Mouse (Mus musculus) spleen, embryonic (tissue): Measurements from ENCODE around the gene A3galt2.

ENCODE experiments used
- CTCF ChIA-PET: fragments of 350-600 bp; sonication (Branson Sonifier 250); formaldehyde crosslinking; loops from one replicate; lab custom pipeline; 2022; lab: Charles Lee

A3galt2 gene

GRCm38 (mm10) chr4:128727019-128727720 lies 28.0 kb upstream of the A3galt2 start:
- CTCF ChIA-PET = interaction anchor here (1.2 kb wide), 1 partner anchor 9 kb away, joined by 3 read pairs; no protein-coding TSS in a partner anchor

GRCm38 (mm10) chr4:128727721-128728430 lies 27.3 kb upstream of the A3galt2 start:
- CTCF ChIA-PET = interaction anchor here (0.6 to 1.2 kb wide), 2 partner anchors 8 to 11 kb away, joined by 3 read pairs; no protein-coding TSS in a partner anchor

GRCm38 (mm10) chr4:128728431-128728851 lies 26.7 kb upstream of the A3galt2 start:
- CTCF ChIA-PET = interaction anchor here (0.6 kb wide), 1 partner anchor 10 kb away, joined by 3 read pairs; no protein-coding TSS in a partner anchor

GRCm38 (mm10) chr4:128729033-128729708 lies 26.0 kb upstream of the A3galt2 start:
- CTCF ChIA-PET = no interaction called here

GRCm38 (mm10) chr4:128729709-128730037 lies 25.5 kb upstream of the A3galt2 start:
- CTCF ChIA-PET = no interaction called here

GRCm38 (mm10) chr4:128730271-128730670 lies 24.9 kb upstream of the A3galt2 start:
- CTCF ChIA-PET = no interaction called here

GRCm38 (mm10) chr4:128732794-128733193 lies 22.4 kb upstream of the A3galt2 start:
- CTCF ChIA-PET = no interaction called here

- CTCF ChIA-PET = interaction anchor here (0.6 kb wide), 1 partner anchor 71 kb away, joined by 10 read pairs; no protein-coding TSS in a partner anchor
Measured at GRCm38 (mm10) chr4:128733496-128733895, 21.7 kb upstream of the A3galt2 start.

GRCm38 (mm10) chr4:128734217-128734616 lies 20.9 kb upstream of the A3galt2 start:
- CTCF ChIA-PET = interaction anchor here (0.5 kb wide), 1 partner anchor 343 kb away, joined by 4 read pairs; no protein-coding TSS in a partner anchor

GRCm38 (mm10) chr4:128734721-128735671 lies 20.2 kb upstream of the A3galt2 start:
- CTCF ChIA-PET = interaction anchor here (0.5 to 1.3 kb wide), 3 partner anchors 8 to 342 kb away, joined by 3 to 4 read pairs (median 3); no protein-coding TSS in a partner anchor

GRCm38 (mm10) chr4:128737137-128737589 lies 18.0 kb upstream of the A3galt2 start:
- CTCF ChIA-PET = no interaction called here

GRCm38 (mm10) chr4:128737825-128738610 lies 17.1 kb upstream of the A3galt2 start:
- CTCF ChIA-PET = interaction anchor here (0.9 kb wide), 1 partner anchor 10 kb away, joined by 3 read pairs; no protein-coding TSS in a partner anchor

- CTCF ChIA-PET = interaction anchor here (1.3 kb wide), 1 partner anchor 29 kb away, joined by 4 read pairs; no protein-coding TSS in a partner anchor
Measured at GRCm38 (mm10) chr4:128740878-128741277, 14.3 kb upstream of the A3galt2 start.

- CTCF ChIA-PET = interaction anchor here (1.3 kb wide), 1 partner anchor 30 kb away, joined by 4 read pairs; no protein-coding TSS in a partner anchor
Measured at GRCm38 (mm10) chr4:128741906-128742305, 13.3 kb upstream of the A3galt2 start.

- CTCF ChIA-PET = interaction anchor here (0.8 to 1.3 kb wide), 2 partner anchors 13 to 31 kb away, joined by 4 to 8 read pairs; partner anchors contain the start of gene A3galt2
Measured at GRCm38 (mm10) chr4:128742379-128742970, 12.7 kb upstream of the A3galt2 start.

- CTCF ChIA-PET = interaction anchor here (0.8 kb wide), 1 partner anchor 12 kb away, joined by 8 read pairs; the partner anchor contains the start of gene A3galt2
Measured at GRCm38 (mm10) chr4:128743031-128743626, 12.0 kb upstream of the A3galt2 start.

- CTCF ChIA-PET = interaction anchor here (0.6 kb wide), 1 partner anchor 10 kb away, joined by 4 read pairs; the partner anchor contains the start of gene A3galt2
Measured at GRCm38 (mm10) chr4:128745160-128745559, 10.0 kb upstream of the A3galt2 start.

GRCm38 (mm10) chr4:128747614-128748270 lies 7.4 kb upstream of the A3galt2 start:
- CTCF ChIA-PET = no interaction called here
